Mouse (Mus musculus) MEL (cell line): Measurements from ENCODE around the gene Sox5.

Experiments
- BHLHE40 ChIP-seq: IDR thresholded peaks from 2 replicates; pipeline ENCODE4 v1.6.1; 2012; ENCODE audit warnings: low read depth, mild to moderate bottlenecking, inconsistent platforms, low read length, improper control_type of control experiment, borderline replicate concordance
- CTCF ChIP-seq, 3 experiments: IDR thresholded peaks in 2 of 3; conservative IDR thresholded peaks in 1 of 3; 2 replicates each; pipeline ENCODE4 v1.5.1; 2011 to 2012; ENCODE audit warnings: low read length in 3 of 3, low read depth in 2 of 3, mild to moderate bottlenecking in 2 of 3, improper control_type of control experiment in 1 of 3, inconsistent platforms in 1 of 3, mixed read lengths in 1 of 3, moderate library complexity in 1 of 3; ENCODE audit not compliant: control insufficient read depth in 1 of 3, insufficient read depth in 1 of 3, poor library complexity in 1 of 3, severe bottlenecking in 1 of 3
- ELF1 ChIP-seq: IDR thresholded peaks from 2 replicates; pipeline ENCODE4 v1.6.1; 2014; ENCODE audit warnings: low read depth, mild to moderate bottlenecking, inconsistent platforms, low read length, improper control_type of control experiment, moderate library complexity
- EP300 ChIP-seq, 2 experiments: IDR thresholded peaks; 2 replicates each; pipeline ENCODE4 v1.6.1; 2011; ENCODE audit warnings: improper control_type of control experiment in 2 of 2, low read length in 2 of 2, low read depth in 1 of 2, mild to moderate bottlenecking in 1 of 2
- GATA1 ChIP-seq: IDR thresholded peaks from 2 replicates; pipeline ENCODE4 v1.6.1; 2011; ENCODE audit warnings: low read depth, low read length, improper control_type of control experiment
- MAX ChIP-seq: IDR thresholded peaks from 2 replicates; pipeline ENCODE4 v1.6.1; 2011; ENCODE audit warnings: low read length, improper control_type of control experiment
- NRF1 ChIP-seq: IDR thresholded peaks from 2 replicates; pipeline ENCODE4 v1.6.1; 2014; ENCODE audit warnings: low read depth, mild to moderate bottlenecking, inconsistent platforms, low read length, improper control_type of control experiment, moderate library complexity; ENCODE audit not compliant: poor library complexity, insufficient read depth, severe bottlenecking
- POLR2A ChIP-seq, 2 experiments: IDR thresholded peaks; 2 replicates each; pipeline ENCODE4 v1.6.1; 2011 to 2012; ENCODE audit warnings: low read length in 2 of 2, mild to moderate bottlenecking in 2 of 2, control low read depth in 1 of 2, improper control_type of control experiment in 1 of 2, low read depth in 1 of 2, moderate library complexity in 1 of 2; ENCODE audit not compliant: control insufficient read depth in 1 of 2, insufficient read depth in 1 of 2, poor library complexity in 1 of 2
- TBP ChIP-seq: IDR thresholded peaks from 2 replicates; pipeline ENCODE4 v1.8.0; 2011; ENCODE audit warnings: low read depth, low read length, improper control_type of control experiment
- ZC3H11A ChIP-seq: IDR thresholded peaks from 2 replicates; pipeline ENCODE4 v1.6.1; 2012; ENCODE audit warnings: low read depth, mild to moderate bottlenecking, inconsistent platforms, low read length, improper control_type of control experiment
- ZKSCAN1 ChIP-seq: IDR thresholded peaks from 2 replicates; pipeline ENCODE4 v1.6.1; 2012; ENCODE audit warnings: low read depth, mild to moderate bottlenecking, inconsistent platforms, low read length, improper control_type of control experiment, moderate library complexity
- ZNF384 ChIP-seq: IDR thresholded peaks from 2 replicates; pipeline ENCODE4 v1.6.1; 2012; ENCODE audit warnings: low read depth, mild to moderate bottlenecking, inconsistent platforms, low read length, improper control_type of control experiment

DNA sequence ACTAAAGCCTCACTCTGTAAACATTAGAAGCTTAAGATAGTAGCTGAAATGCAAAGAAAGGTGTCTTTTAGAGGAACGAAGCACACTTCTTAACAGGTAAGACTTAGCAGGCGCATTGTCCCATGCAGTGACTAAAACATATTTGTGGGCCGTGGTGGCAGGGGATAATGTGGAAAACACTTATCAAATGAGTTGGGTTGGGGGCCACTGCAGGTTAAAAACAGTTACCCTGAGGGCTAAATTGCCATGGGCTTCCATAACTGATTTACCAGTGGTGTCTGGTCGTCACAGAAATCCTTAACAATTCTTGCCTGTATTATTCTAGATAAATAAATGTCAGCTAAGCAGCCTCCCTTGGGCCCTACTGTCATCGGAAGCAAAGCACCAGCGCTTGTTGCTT is 401.1 kb downstream of the Sox5 start:
- TF ChIP-seq BHLHE40 (no peak), MAX (no peak), POLR2A (IDR thresholded peaks at IDR 0.05; ENCODE audit: control insufficient read depth in 1 of 2, insufficient read depth in 1 of 2, low read depth in 1 of 2, low read length in 2 of 2, poor library complexity in 1 of 2) (no peak), NRF1 (no peak), CTCF (IDR thresholded peaks at IDR 0.05 in 2 of 3, conservative IDR thresholded peaks at IDR 0.05 in 1 of 3; ENCODE audit: control insufficient read depth in 1 of 3, insufficient read depth in 1 of 3, low read depth in 2 of 3, low read length in 3 of 3, poor library complexity in 1 of 3, severe bottlenecking in 1 of 3) (no peak), TBP (no peak), ELF1 (no peak), GATA1 (no peak), ZKSCAN1 (no peak), ZNF384 (no peak), EP300 (IDR thresholded peaks at IDR 0.05; ENCODE audit: low read depth in 1 of 2, low read length in 2 of 2) (no peak), ZC3H11A (no peak)
